Mouse (Mus musculus) lung, embryonic 15.5 days (tissue): ENCODE measurements around the gene 4430402I18Rik. TPM values are rescaled to one million over a fixed set of nuclear protein-coding genes. Genes with fewer than 3 reads are reported as not detected.

Experiments used
- ATAC-seq: fragments of 200-750 bp; cut with Nextera tagmentation; 2 replicates; pipeline ENCODE4 v1.8.0; 2017; ENCODE audit warnings: moderate number of reproducible peaks, borderline replicate concordance; ENCODE audit not compliant: low FRiP score, low TSS enrichment; ENCODE audit errors: extremely low read depth
- H3K27ac ChIP-seq: fragments of 300-500 bp; sonication (generic); 2 replicates; pipeline ENCODE4 v1.5.1; 2015; ENCODE audit warnings: moderate library complexity, mild to moderate bottlenecking, inconsistent platforms
- H3K27me3 ChIP-seq: fragments of 300-500 bp; sonication (generic); 2 replicates; pipeline ENCODE4 v1.6.1; 2015; ENCODE audit warnings: inconsistent platforms
- H3K36me3 ChIP-seq: fragments of 300-500 bp; sonication (generic); 2 replicates; pipeline ENCODE4 v1.6.1; 2015; ENCODE audit warnings: inconsistent platforms
- H3K4me1 ChIP-seq: fragments of 300-500 bp; sonication (generic); 2 replicates; pipeline ENCODE4 v1.6.1; 2015; ENCODE audit warnings: inconsistent platforms
- H3K4me2 ChIP-seq: fragments of 300-500 bp; sonication (generic); 2 replicates; pipeline ENCODE4 v1.6.1; 2015; ENCODE audit warnings: inconsistent platforms, mild to moderate bottlenecking, moderate library complexity
- H3K4me3 ChIP-seq: fragments of 300-500 bp; sonication (generic); 2 replicates; pipeline ENCODE4 v1.5.1; 2015; ENCODE audit warnings: mild to moderate bottlenecking, inconsistent platforms
- H3K9ac ChIP-seq: fragments of 300-500 bp; sonication (generic); 2 replicates; pipeline ENCODE4 v1.6.1; 2015; ENCODE audit warnings: inconsistent platforms
- H3K9me3 ChIP-seq: fragments of 300-500 bp; sonication (generic); 2 replicates; pipeline ENCODE4 v1.6.1; 2016; ENCODE audit warnings: inconsistent platforms
- WGBS: fragments of 180-500 bp; shearing (Covaris S2); methylation state at CpG from one replicate; pipeline ENCODE4 v1.1.7; 2015; 5-methylcytosine and 5-hydroxymethylcytosine counted together
- polyA plus RNA-seq: library from polyadenylated mRNA; unstranded; fragments of >200 nt; fragmentation: Nextera tagmentation; extraction: Ambion mirVana; gene quantifications from 2 replicates; pipeline ENCODE4 v1.2.1, GENCODE M21; 2015

The 4430402I18Rik gene
- polyA plus RNA-seq, 1 experiment from 2014 or later: 3.2 TPM

GRCm38 (mm10) chr19:28963842-28964551 is 3.6 kb downstream of the 4430402I18Rik start, which contains the start of gene Plpp6:
Gene Plpp6, plus strand, starts transcription at chr19:28963953.
- peaks cover 16% of the 10 kb centered on the region for H3K4me1 ChIP-seq
- peak within 1 kb of the TSS; percentile 76 for H3K27ac ChIP-seq
- ATAC-seq: peak; percentile 86
- H3K9ac ChIP-seq: peak within 1 kb of the TSS; percentile 82
- under 1% methylated on average over 52 of the region's 73 CpGs for WGBS
- no peaks in the 10 kb centered on the region for H3K27me3 ChIP-seq
- H3K4me3 ChIP-seq: peak within 1 kb of the TSS; percentile 90
- H3K36me3 ChIP-seq: no peaks in the 10 kb centered on the region
- H3K4me2 ChIP-seq: peak within 1 kb of the TSS; percentile 93
- H3K9me3 ChIP-seq: no peaks in the 10 kb centered on the region

GRCm38 (mm10) chr19:28963513-28963841 is 4.1 kb downstream of the 4430402I18Rik start:
- Histone ChIP-seq H3K4me3 (peak overlapping the region; percentile 90), H3K4me2 (peak overlapping the region; percentile 93), H3K9me3 (no peaks in the 10 kb centered on the region), H3K27me3 (no peaks in the 10 kb centered on the region), H3K36me3 (no peaks in the 10 kb centered on the region), H3K27ac (peak overlapping the region; percentile 76), H3K4me1 (peaks cover 16% of the 10 kb centered on the region), H3K9ac (peak overlapping the region; percentile 82)
- 2% methylated on average over 4 of the region's 4 CpGs for WGBS
- ATAC-seq: no peak

DNA sequence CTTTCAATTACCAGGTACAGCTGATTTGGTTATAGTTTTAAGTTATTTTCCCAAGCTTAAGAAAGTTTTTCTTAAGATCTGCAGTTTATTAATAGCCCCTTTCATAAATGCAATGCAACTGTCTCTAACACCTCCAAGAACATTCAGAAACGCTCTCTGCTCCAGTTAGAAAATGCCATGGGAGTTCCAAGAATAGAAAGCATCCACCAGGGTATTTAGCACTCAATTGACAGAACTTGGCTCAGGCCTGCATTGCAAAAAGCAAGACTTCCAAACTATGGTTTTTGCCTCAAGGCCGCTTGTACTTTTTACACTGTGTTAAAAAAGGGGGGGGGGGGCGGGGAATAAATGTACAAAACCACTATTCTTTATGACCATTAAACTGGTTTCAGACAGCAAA is 4.5 kb downstream of the 4430402I18Rik start:
- H3K9me3 ChIP-seq: no peaks in the 10 kb centered on the region
- peaks cover 16% of the 10 kb centered on the region for H3K4me1 ChIP-seq
- peak overlapping the region; percentile 93 for H3K4me2 ChIP-seq
- no peak overlapping the region for H3K9ac ChIP-seq
- no peaks in the 10 kb centered on the region for H3K36me3 ChIP-seq
- 0 out of 2 replicates have a peak, but pooled peaks have one; percentile 31 for ATAC-seq
- peak overlapping the region; percentile 76 for H3K27ac ChIP-seq
- WGBS: 32% methylated on average over 3 of the region's 3 CpGs
- peak overlapping the region; percentile 90 for H3K4me3 ChIP-seq
- H3K27me3 ChIP-seq: no peaks in the 10 kb centered on the region

- Histone ChIP-seq H3K9me3 (no peaks in the 10 kb centered on the region), H3K4me1 (no peaks in the 10 kb centered on the region), H3K4me3 (no peak overlapping the region), H3K27me3 (no peaks in the 10 kb centered on the region), H3K9ac (no peak overlapping the region), H3K4me2 (no peak overlapping the region), H3K36me3 (no peaks in the 10 kb centered on the region), H3K27ac (no peak overlapping the region)
- ATAC-seq: no peak
- WGBS: 79% methylated on average over 5 of the region's 5 CpGs
Measured at GRCm38 (mm10) chr19:28951251-28951650, 16.3 kb downstream of the 4430402I18Rik start.

GRCm38 (mm10) chr19:28947311-28947710 is 20.3 kb downstream of the 4430402I18Rik start:
- ATAC-seq: no peak
- Histone ChIP-seq H3K9ac (no peak overlapping the region), H3K4me1 (no peaks in the 10 kb centered on the region), H3K36me3 (no peaks in the 10 kb centered on the region), H3K4me2 (no peak overlapping the region), H3K9me3 (no peaks in the 10 kb centered on the region), H3K27me3 (no peaks in the 10 kb centered on the region), H3K4me3 (no peak overlapping the region), H3K27ac (no peak overlapping the region)
- WGBS: 13% methylated on average over 2 of the region's 2 CpGs

- ATAC-seq: no peak
Measured at GRCm38 (mm10) chr19:28946782-28947181, 20.8 kb downstream of the 4430402I18Rik start.

GRCm38 (mm10) chr19:28941271-28941670 is 26.3 kb downstream of the 4430402I18Rik start:
- Histone ChIP-seq H3K36me3 (no peaks in the 10 kb centered on the region), H3K4me3 (no peak overlapping the region), H3K27ac (peak overlapping the region; percentile 89), H3K4me1 (peaks cover 14% of the 10 kb centered on the region), H3K4me2 (no peak overlapping the region), H3K9ac (no peak overlapping the region), H3K27me3 (no peaks in the 10 kb centered on the region), H3K9me3 (no peaks in the 10 kb centered on the region)
- 38% methylated on average over 4 of the region's 4 CpGs for whole genome bisulfite sequencing
- no peak for ATAC-seq

More at GRCm38 (mm10) chr19:28946782-28947181, 20.8 kb downstream of the 4430402I18Rik start:
- H3K9me3 ChIP-seq: no peaks in the 10 kb centered on the region
- H3K4me3 ChIP-seq: no peak overlapping the region
- no peaks in the 10 kb centered on the region for H3K27me3 ChIP-seq
- no peak overlapping the region for H3K9ac ChIP-seq
- H3K36me3 ChIP-seq: no peaks in the 10 kb centered on the region
- H3K27ac ChIP-seq: no peak overlapping the region
- no peaks in the 10 kb centered on the region for H3K4me1 ChIP-seq
- 14% methylated on average over 4 of the region's 4 CpGs for WGBS
- H3K4me2 ChIP-seq: no peak overlapping the region

DNA sequence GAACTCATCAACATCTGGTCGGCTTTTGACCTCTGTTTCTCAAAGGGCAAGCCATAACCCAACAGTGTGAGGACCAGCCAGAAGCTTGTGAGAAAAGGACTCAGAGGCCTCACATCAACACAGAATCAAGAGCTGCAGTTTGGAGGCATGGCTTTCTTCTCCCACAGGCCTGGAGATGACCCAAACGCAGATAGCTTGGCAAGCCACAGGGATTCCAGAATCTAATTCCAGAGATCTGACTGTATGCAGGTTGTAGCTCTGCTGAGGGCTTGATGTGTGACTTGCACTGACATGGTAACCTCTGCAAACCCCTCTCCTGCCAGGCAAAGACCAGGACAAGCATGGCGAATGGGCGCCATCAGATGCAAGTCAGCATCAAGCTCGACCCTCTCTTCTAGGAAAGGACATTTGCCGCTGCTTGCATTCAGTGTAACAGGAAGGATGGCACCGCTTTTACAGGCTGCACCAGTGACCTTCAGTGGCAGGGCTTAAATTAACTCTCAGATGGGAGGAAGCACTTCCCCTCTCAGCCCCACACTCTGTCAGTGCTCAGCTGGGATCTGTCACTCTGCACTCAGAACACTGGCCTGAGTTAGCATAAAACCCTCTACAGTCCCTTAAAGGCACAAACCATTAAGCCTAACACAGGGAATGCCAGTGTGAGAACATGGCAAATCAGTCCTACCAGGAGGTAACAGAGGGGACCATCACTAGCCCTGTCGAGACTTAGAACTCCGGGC is 27.3 kb downstream of the 4430402I18Rik start:
- no peak overlapping the region for H3K4me2 ChIP-seq
- WGBS: 45% methylated on average over 9 of the region's 9 CpGs
- H3K27me3 ChIP-seq: no peaks in the 10 kb centered on the region
- no peak overlapping the region for H3K9ac ChIP-seq
- H3K36me3 ChIP-seq: no peaks in the 10 kb centered on the region
- no peak overlapping the region for H3K4me3 ChIP-seq
- H3K9me3 ChIP-seq: no peaks in the 10 kb centered on the region
- peak overlapping the region; percentile 89 for H3K27ac ChIP-seq
- peaks cover 14% of the 10 kb centered on the region for H3K4me1 ChIP-seq
- ATAC-seq: peak; percentile 96

DNA sequence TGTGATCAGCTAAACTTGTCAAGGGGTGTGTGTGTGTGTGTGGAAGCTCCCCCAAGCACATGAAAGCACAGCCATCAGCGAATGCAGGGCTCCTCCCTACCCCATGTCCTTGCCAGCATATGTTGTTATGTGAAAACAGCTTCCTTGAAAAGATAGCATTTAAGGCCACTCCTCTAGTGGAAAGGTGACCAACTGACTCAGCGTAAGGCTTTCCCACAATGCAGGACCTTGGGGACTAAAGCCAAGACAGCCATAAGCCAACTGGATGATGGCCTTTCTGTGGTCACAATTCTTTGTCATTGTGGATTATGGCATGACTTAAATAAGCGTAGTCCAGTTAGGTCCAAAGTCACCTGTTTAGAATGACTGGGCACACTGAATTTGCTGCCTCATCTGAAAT is 32.7 kb downstream of the 4430402I18Rik start:
- 72% methylated on average over 3 of the region's 3 CpGs for WGBS
- no peak overlapping the region for H3K4me2 ChIP-seq
- H3K9ac ChIP-seq: no peak overlapping the region
- no peaks in the 10 kb centered on the region for H3K36me3 ChIP-seq
- H3K27ac ChIP-seq: no peak overlapping the region
- H3K9me3 ChIP-seq: no peaks in the 10 kb centered on the region
- H3K4me3 ChIP-seq: no peak overlapping the region
- peaks cover 2% of the 10 kb centered on the region for H3K4me1 ChIP-seq
- ATAC-seq: no peak
- H3K27me3 ChIP-seq: no peaks in the 10 kb centered on the region

GRCm38 (mm10) chr19:28929034-28929433 is 38.6 kb downstream of the 4430402I18Rik start:
- no peak overlapping the region for H3K4me3 ChIP-seq

GRCm38 (mm10) chr19:28927396-28927795 is 40.2 kb downstream of the 4430402I18Rik start:
- Histone ChIP-seq H3K4me3 (no peak overlapping the region), H3K4me1 (no peaks in the 10 kb centered on the region), H3K4me2 (no peak overlapping the region), H3K9ac (no peak overlapping the region), H3K27me3 (no peaks in the 10 kb centered on the region), H3K36me3 (no peaks in the 10 kb centered on the region), H3K9me3 (no peaks in the 10 kb centered on the region), H3K27ac (no peak overlapping the region)
- 28% methylated on average over 4 of the region's 4 CpGs for WGBS
- ATAC-seq: no peak

More at GRCm38 (mm10) chr19:28929034-28929433, 38.6 kb downstream of the 4430402I18Rik start:
- Histone ChIP-seq H3K36me3 (no peaks in the 10 kb centered on the region), H3K9ac (no peak overlapping the region), H3K27ac (no peak overlapping the region), H3K4me2 (no peak overlapping the region), H3K9me3 (no peaks in the 10 kb centered on the region), H3K27me3 (no peaks in the 10 kb centered on the region), H3K4me1 (no peaks in the 10 kb centered on the region)
- ATAC-seq: no peak

GRCm38 (mm10) chr19:28926366-28926765 is 41.2 kb downstream of the 4430402I18Rik start:
- Histone ChIP-seq H3K27me3 (no peaks in the 10 kb centered on the region), H3K9me3 (no peaks in the 10 kb centered on the region), H3K27ac (no peak overlapping the region), H3K9ac (no peak overlapping the region), H3K4me1 (no peaks in the 10 kb centered on the region), H3K36me3 (no peaks in the 10 kb centered on the region), H3K4me2 (no peak overlapping the region), H3K4me3 (no peak overlapping the region)
- ATAC-seq: no peak
- WGBS: 80% methylated on average over 5 of the region's 5 CpGs
